Mouse (Mus musculus) MEL (cell line): ENCODE measurements around the gene Kat8. TPM values are rescaled to one million over a fixed set of nuclear protein-coding genes. Genes with fewer than 3 reads are reported as not detected.

Source experiments
- DNase-seq: peaks from one replicate; pipeline ENCODE4 v3.0.0; 2011; ENCODE audit warnings: low read depth, low spot score
- H3K27ac ChIP-seq: 2 replicates; pipeline ENCODE4 v1.5.1; 2012; ENCODE audit warnings: low read depth, mild to moderate bottlenecking, control low read depth, low read length, moderate library complexity; ENCODE audit not compliant: control insufficient read depth
- H3K27me3 ChIP-seq, 2 experiments: fragments of 150-350 bp in 1 of 2; sonication (generic) in 1 of 2; 2 replicates each; pipeline ENCODE4 v1.6.1; 2012; ENCODE audit warnings: low read length in 2 of 2, mild to moderate bottlenecking in 2 of 2, improper control_type of control experiment in 1 of 2, moderate library complexity in 1 of 2; ENCODE audit not compliant: insufficient read depth in 2 of 2, control insufficient read depth in 1 of 2
- H3K36me3 ChIP-seq, 2 experiments: 2 replicates each; pipeline ENCODE4 v1.6.1; 2012 to 2014; ENCODE audit warnings: low read length in 2 of 2, improper control_type of control experiment in 1 of 2, inconsistent platforms in 1 of 2, mild to moderate bottlenecking in 1 of 2; ENCODE audit not compliant: insufficient read depth in 2 of 2, control insufficient read depth in 1 of 2
- H3K4me1 ChIP-seq, 2 experiments: fragments of 150-350 bp in 1 of 2; sonication (generic) in 1 of 2; 2 replicates each; pipeline ENCODE4 v1.6.1; 2012; ENCODE audit warnings: low read length in 2 of 2, improper control_type of control experiment in 1 of 2, mild to moderate bottlenecking in 1 of 2; ENCODE audit not compliant: insufficient read depth in 2 of 2, control insufficient read depth in 1 of 2
- H3K4me3 ChIP-seq, 2 experiments: fragments of 150-350 bp in 1 of 2; sonication (generic) in 1 of 2; 2 replicates each; pipeline ENCODE4 v1.5.1; 2012; ENCODE audit warnings: low read depth in 2 of 2, low read length in 2 of 2, mild to moderate bottlenecking in 2 of 2, moderate library complexity in 2 of 2, control low read depth in 1 of 2, improper control_type of control experiment in 1 of 2; ENCODE audit not compliant: control insufficient read depth in 1 of 2, insufficient read depth in 1 of 2
- H3K79me2 ChIP-seq: 2 replicates; pipeline ENCODE4 v1.6.1; 2012; ENCODE audit warnings: mild to moderate bottlenecking, low read length, moderate library complexity; ENCODE audit not compliant: control insufficient read depth, poor library complexity, insufficient read depth
- H3K9ac ChIP-seq: 2 replicates; pipeline ENCODE4 v1.6.1; 2012; ENCODE audit warnings: low read depth, mild to moderate bottlenecking, control low read depth, low read length, moderate library complexity; ENCODE audit not compliant: control insufficient read depth, poor library complexity, severe bottlenecking
- H3K9me3 ChIP-seq: fragments of 150-350 bp; sonication (generic); replicated peaks from 2 replicates; pipeline ENCODE4 v1.6.1; 2012; ENCODE audit warnings: mild to moderate bottlenecking, low read length, improper control_type of control experiment, moderate library complexity; ENCODE audit not compliant: insufficient read depth
- BHLHE40 ChIP-seq: IDR thresholded peaks from 2 replicates; pipeline ENCODE4 v1.6.1; 2012; ENCODE audit warnings: low read depth, mild to moderate bottlenecking, inconsistent platforms, low read length, improper control_type of control experiment, borderline replicate concordance
- ETS1 ChIP-seq: IDR thresholded peaks from 2 replicates; pipeline ENCODE4 v1.6.1; 2012; ENCODE audit warnings: low read depth, mild to moderate bottlenecking, inconsistent platforms, low read length, improper control_type of control experiment, moderate library complexity
- GABPA ChIP-seq: IDR thresholded peaks from 2 replicates; pipeline ENCODE4 v1.6.1; 2012; ENCODE audit warnings: low read depth, mild to moderate bottlenecking, inconsistent platforms, low read length, improper control_type of control experiment, moderate library complexity
- KAT2A ChIP-seq: conservative IDR thresholded peaks from 2 replicates; pipeline ENCODE4 v1.6.1; 2012; ENCODE audit warnings: low read depth, low read length, improper control_type of control experiment, inconsistent platforms
- MAX ChIP-seq: IDR thresholded peaks from 2 replicates; pipeline ENCODE4 v1.6.1; 2011; ENCODE audit warnings: low read length, improper control_type of control experiment
- MXI1 ChIP-seq: IDR thresholded peaks from 2 replicates; pipeline ENCODE4 v1.6.1; 2011; ENCODE audit warnings: mild to moderate bottlenecking, low read depth, low read length, improper control_type of control experiment
- NRF1 ChIP-seq: IDR thresholded peaks from 2 replicates; pipeline ENCODE4 v1.6.1; 2014; ENCODE audit warnings: low read depth, mild to moderate bottlenecking, inconsistent platforms, low read length, improper control_type of control experiment, moderate library complexity; ENCODE audit not compliant: poor library complexity, insufficient read depth, severe bottlenecking
- POLR2AphosphoS5 ChIP-seq: IDR thresholded peaks from 2 replicates; pipeline ENCODE4 v1.6.1; 2012; ENCODE audit warnings: low read depth, borderline replicate concordance, mild to moderate bottlenecking, inconsistent platforms, low read length, moderate library complexity, mixed read lengths
- RCOR1 ChIP-seq: IDR thresholded peaks from 2 replicates; pipeline ENCODE4 v1.6.1; 2012; ENCODE audit warnings: low read depth, mild to moderate bottlenecking, inconsistent platforms, low read length, improper control_type of control experiment
- TBP ChIP-seq: IDR thresholded peaks from 2 replicates; pipeline ENCODE4 v1.8.0; 2011; ENCODE audit warnings: low read depth, low read length, improper control_type of control experiment
- UBTF ChIP-seq: IDR thresholded peaks from 2 replicates; pipeline ENCODE4 v1.6.1; 2012; ENCODE audit warnings: low read depth, mild to moderate bottlenecking, inconsistent platforms, low read length, improper control_type of control experiment, moderate library complexity, borderline replicate concordance; ENCODE audit not compliant: insufficient read depth
- USF1 ChIP-seq: IDR thresholded peaks from 2 replicates; pipeline ENCODE4 v1.6.1; 2014; ENCODE audit warnings: low read depth, mild to moderate bottlenecking, inconsistent platforms, low read length, improper control_type of control experiment, moderate library complexity
- polyA plus RNA-seq, 2 experiments: library from polyadenylated mRNA; stranded (reverse) in 1 of 2; unstranded in 1 of 2; fragments of >175 nt in 1 of 2; fragments of >200 nt in 1 of 2; gene quantifications; 2 replicates each; pipeline versions ENCODE4 v1.2.1 to v1.2.4; 2012; ENCODE audit warnings: low replicate concordance in 2 of 2, low read depth in 1 of 2; ENCODE audit not compliant: insufficient read length in 2 of 2, insufficient read depth in 1 of 2, missing spikeins in 1 of 2
- total RNA-seq: library from RNA; depleted of rRNA; stranded (reverse); fragments of 300-350 nt; gene quantifications from 2 replicates; pipeline ENCODE4 v1.2.3, GENCODE M21; 2012; rRNA removed

Gene Kat8
- total and polyA plus RNA-seq, 3 experiments, result 39.5 to 45.8 TPM; not detected in 1

GRCm38 (mm10) chr7:127974413-127974930, 62.2 kb downstream of the Kat8 start:
- Histone ChIP-seq H3K9me3 (no peaks in the 10 kb centered on the region), H3K9ac (no peak overlapping the region), H3K27ac (no peak overlapping the region), H3K36me3 (peaks cover 71 to 73% of the 10 kb centered on the region in 2 experiments), H3K4me1 (peaks cover 2 to 16% of the 10 kb centered on the region in 2 experiments; a peak in 3 of 4 replicates), H3K4me3 (no peak overlapping the region), H3K27me3 (no peaks in the 10 kb centered on the region), H3K79me2 (peaks cover 33% of the 10 kb centered on the region)
- no peak for DNase-seq
- TF ChIP-seq BHLHE40 (no peak), MXI1 (no peak), UBTF (no peak), KAT2A (no peak), RCOR1 (no peak), MAX (no peak), USF1 (no peak), POLR2AphosphoS5 (no peak), GABPA (no peak), NRF1 (no peak), TBP (no peak), ETS1 (no peak)

Other genes with a start within 250 kb of the Kat8 start
- gene Bcl7c, start 203.6 kb upstream of the Kat8 start, total RNA-seq, result 54.9 and 72.4 TPM in 2 replicates
- gene Bcl7c, start 203.6 kb upstream of the Kat8 start, polyA plus RNA-seq, result 10 to 100 TPM in 1 of 2 experiments, not detected in 1; 98.4 TPM
- gene Ctf1, start 199.8 kb upstream of the Kat8 start, total RNA-seq, result 1.9 and 2.8 TPM in 2 replicates
- gene Ctf1, start 199.8 kb upstream of the Kat8 start, polyA plus RNA-seq, result 1 to 10 TPM in 1 of 2 experiments, not detected in 1; 7.2 TPM
- 0.36 and 0.39 TPM in 2 replicates for gene Ctf2, start 180.3 kb upstream of the Kat8 start, total RNA-seq
- gene Ctf2, start 180.3 kb upstream of the Kat8 start, polyA plus RNA-seq, result 1 to 10 TPM in 1 of 2 experiments, not detected in 1; 1.0 TPM
- gene Fbxl19, start 168.0 kb upstream of the Kat8 start, total RNA-seq, result 37.7 and 46.7 TPM in 2 replicates
- 10 to 100 TPM in 1 of 2 experiments, not detected in 1; 58.3 TPM for gene Fbxl19, start 168.0 kb upstream of the Kat8 start, polyA plus RNA-seq
- gene Orai3, start 142.7 kb upstream of the Kat8 start, total RNA-seq, result 31.4 and 37.5 TPM in 2 replicates
- 10 to 100 TPM in 1 of 2 experiments, not detected in 1; 47.2 TPM for gene Orai3, start 142.7 kb upstream of the Kat8 start, polyA plus RNA-seq
- 9.2 and 10.3 TPM in 2 replicates for gene Setd1a, start 135.8 kb upstream of the Kat8 start, total RNA-seq
- 10 to 100 TPM in 1 of 2 experiments, not detected in 1; 55.9 TPM for gene Setd1a, start 135.8 kb upstream of the Kat8 start, polyA plus RNA-seq
- gene Gm49388, start 126.9 kb upstream of the Kat8 start, total RNA-seq, result 0.73 and 0.88 TPM in 2 replicates
- gene Gm49388, start 126.9 kb upstream of the Kat8 start, polyA plus RNA-seq, result 1 to 10 TPM in 1 of 2 experiments, not detected in 1; 1.3 TPM
- gene Hsd3b7, start 111.9 kb upstream of the Kat8 start, total RNA-seq, result 0.59 and 1.4 TPM in 2 replicates
- gene Hsd3b7, start 111.9 kb upstream of the Kat8 start, polyA plus RNA-seq, result under 1 TPM in 1 of 2 experiments, not detected in 1; 0.75 TPM
- gene Stx4a, start 88.2 kb upstream of the Kat8 start, total RNA-seq, result 44.4 and 47.8 TPM in 2 replicates
- 100 to 1,000 TPM in 1 of 2 experiments, not detected in 1; 121 TPM for gene Stx4a, start 88.2 kb upstream of the Kat8 start, polyA plus RNA-seq
- gene Stx1b, start 88.0 kb upstream of the Kat8 start, total RNA-seq, result 0.03 and 0.15 TPM in 2 replicates
- gene Stx1b, start 88.0 kb upstream of the Kat8 start, polyA plus RNA-seq, result under 1 TPM in 1 of 2 experiments, not detected in 1; 0.56 TPM
- gene Zfp646, start 36.3 kb upstream of the Kat8 start, total RNA-seq, result 30.1 and 35.8 TPM in 2 replicates
- gene Zfp646, start 36.3 kb upstream of the Kat8 start, polyA plus RNA-seq, result 10 to 100 TPM in 1 of 2 experiments, not detected in 1; 38.2 TPM
- 7.7 and 9.1 TPM in 2 replicates for gene Zfp668, start 35.7 kb upstream of the Kat8 start, total RNA-seq
- 10 to 100 TPM in 1 of 2 experiments, not detected in 1; 15.6 TPM for gene Zfp668, start 35.7 kb upstream of the Kat8 start, polyA plus RNA-seq
- 0.10 and 0.15 TPM in 2 replicates for gene Prss53, start 21.5 kb upstream of the Kat8 start, total RNA-seq
- under 1 TPM in 1 of 2 experiments, not detected in 1; 0.77 TPM for gene Prss53, start 21.5 kb upstream of the Kat8 start, polyA plus RNA-seq
- gene Gm21974, start 17.1 kb upstream of the Kat8 start, total RNA-seq, result not detected in 2 replicates
- not detected for gene Gm21974, start 17.1 kb upstream of the Kat8 start, polyA plus RNA-seq
- 28.7 and 36.2 TPM in 2 replicates for gene Vkorc1, start 16.9 kb upstream of the Kat8 start, total RNA-seq
- 10 to 100 TPM in 1 of 2 experiments, not detected in 1; 66.4 TPM for gene Vkorc1, start 16.9 kb upstream of the Kat8 start, polyA plus RNA-seq
- gene Bckdk, start 8.4 kb upstream of the Kat8 start, total RNA-seq, result 32.6 and 35.0 TPM in 2 replicates
- 100 to 1,000 TPM in 1 of 2 experiments, not detected in 1; 126 TPM for gene Bckdk, start 8.4 kb upstream of the Kat8 start, polyA plus RNA-seq
- gene Prss8, start 17.6 kb downstream of the Kat8 start, total RNA-seq, result 0.12 TPM in 1 of 2 replicates, not detected in the other
- gene Prss8, start 17.6 kb downstream of the Kat8 start, polyA plus RNA-seq, result under 1 TPM in 1 of 2 experiments, not detected in 1; 0.21 TPM
- 1.7 and 1.9 TPM in 2 replicates for gene Prss36, start 34.2 kb downstream of the Kat8 start, total RNA-seq
- 1 to 10 TPM in 1 of 2 experiments, not detected in 1; 5.1 TPM for gene Prss36, start 34.2 kb downstream of the Kat8 start, polyA plus RNA-seq
- 49.7 and 60.5 TPM in 2 replicates for gene Fus, start 54.9 kb downstream of the Kat8 start, total RNA-seq
- 100 to 1,000 TPM; 346 to 848 TPM for gene Fus, start 54.9 kb downstream of the Kat8 start, polyA plus RNA-seq
- gene Pycard, start 81.4 kb downstream of the Kat8 start, total RNA-seq, result 0.10 and 0.12 TPM in 2 replicates
- under 1 TPM in 1 of 2 experiments, not detected in 1; 0.24 TPM for gene Pycard, start 81.4 kb downstream of the Kat8 start, polyA plus RNA-seq
- gene Trim72, start 91.4 kb downstream of the Kat8 start, total RNA-seq, result 0.13 and 0.19 TPM in 2 replicates
- gene Trim72, start 91.4 kb downstream of the Kat8 start, polyA plus RNA-seq, result under 1 TPM in 1 of 2 experiments, not detected in 1; 0.14 TPM
- gene Itgam, start 150.1 kb downstream of the Kat8 start, total RNA-seq, result not detected in 2 replicates
- gene Itgam, start 150.1 kb downstream of the Kat8 start, polyA plus RNA-seq, result not detected
- gene Gm49368, start 150.2 kb downstream of the Kat8 start, total RNA-seq, result not detected in 2 replicates
- not detected for gene Gm49368, start 150.2 kb downstream of the Kat8 start, polyA plus RNA-seq
- gene Itgax, start 217.0 kb downstream of the Kat8 start, total RNA-seq, result 0.08 TPM in 1 of 2 replicates, not detected in the other
- under 1 TPM in 1 of 2 experiments, not detected in 1; 0.01 TPM for gene Itgax, start 217.0 kb downstream of the Kat8 start, polyA plus RNA-seq
- not detected in 2 replicates for gene Itgad, start 241.9 kb downstream of the Kat8 start, total RNA-seq
- not detected for gene Itgad, start 241.9 kb downstream of the Kat8 start, polyA plus RNA-seq